Mouse (Mus musculus) megakaryocyte progenitor cell, adult 5-6 weeks (primary cell): ENCODE results near the gene Barhl2. TPM values are rescaled to one million over a fixed set of nuclear protein-coding genes. Genes with fewer than 3 reads are reported as not detected.

Source experiments
- ATAC-seq: replicated peaks from 2 replicates; pipeline ENCODE4 v1.8.0; 2016; ENCODE audit warnings: mild to moderate bottlenecking, moderate TSS enrichment, inconsistent platforms; ENCODE audit not compliant: poor library complexity
- total RNA-seq, 2 experiments: library from RNA; stranded (forward) in 1 of 2; stranded (reverse) in 1 of 2; fragments of 157-497, 149-512 nt in 1 of 2; fragments of 200-1000 nt in 1 of 2; gene quantifications; 2 replicates each; pipeline versions ENCODE4 v1.2.3 to v1.2.4; 2015 to 2017

The Barhl2 gene
- total RNA-seq (2015) (not detected in 2 replicates), total RNA-seq (2017) (not detected in 2 replicates)

DNA sequence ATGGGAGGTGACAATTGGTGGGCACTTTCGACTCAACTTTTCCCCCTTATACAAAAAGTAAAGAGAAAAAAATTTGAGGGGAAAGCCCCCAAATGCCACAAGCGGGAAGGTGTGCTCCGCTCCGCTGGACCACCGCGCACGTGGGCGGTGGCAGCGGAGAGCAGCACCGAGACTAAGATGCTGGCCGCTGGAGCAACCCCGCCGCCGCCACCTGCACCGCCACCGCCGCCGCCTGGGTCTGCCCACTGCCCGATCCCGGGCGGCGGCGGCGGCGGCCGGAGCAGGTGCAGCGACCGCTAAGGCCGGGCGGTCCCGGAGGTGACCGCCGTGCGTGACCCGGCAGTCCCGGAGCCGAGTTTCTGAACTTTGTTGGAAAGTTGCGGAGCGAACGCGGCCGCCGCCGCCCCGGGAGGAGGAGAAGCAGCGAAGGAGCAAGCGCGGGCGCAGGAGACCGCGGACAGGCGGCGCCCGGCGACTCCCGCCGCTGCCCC lies at the start of gene Barhl2:
Gene Barhl2, minus strand, starts transcription at position 181 of the 491 bp plus-strand sequence.
- ATAC-seq: no peak

- ATAC-seq: no peak
Observed at GRCm38 (mm10) chr5:106506061-106506460, 48.1 kb upstream of the Barhl2 start.

- ATAC-seq: no peak
Observed at GRCm38 (mm10) chr5:106502684-106503545, 44.9 kb upstream of the Barhl2 start.

- ATAC-seq: no peak
Observed at GRCm38 (mm10) chr5:106502271-106502670, 44.3 kb upstream of the Barhl2 start.

DNA sequence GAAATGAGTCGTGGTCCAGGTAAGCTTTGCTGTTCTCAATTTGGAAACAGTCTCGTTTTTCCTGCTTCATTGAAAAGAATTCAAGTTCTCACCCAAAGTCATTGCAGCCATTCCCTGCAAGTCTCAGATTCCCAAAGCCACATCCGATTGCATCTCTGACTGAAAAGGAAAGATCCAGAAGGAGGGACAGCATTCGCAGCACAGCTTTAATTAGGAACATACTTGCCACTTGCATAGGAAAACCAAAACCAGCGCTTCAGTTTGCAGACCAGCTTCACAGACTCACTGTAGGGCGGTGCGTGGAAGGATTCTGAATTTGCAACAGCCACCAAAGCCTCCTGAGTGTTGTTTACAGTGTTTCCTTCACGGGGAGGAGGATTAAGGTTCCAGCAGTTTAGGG lies 33.8 kb upstream of the Barhl2 start:
- no peak for ATAC-seq

DNA sequence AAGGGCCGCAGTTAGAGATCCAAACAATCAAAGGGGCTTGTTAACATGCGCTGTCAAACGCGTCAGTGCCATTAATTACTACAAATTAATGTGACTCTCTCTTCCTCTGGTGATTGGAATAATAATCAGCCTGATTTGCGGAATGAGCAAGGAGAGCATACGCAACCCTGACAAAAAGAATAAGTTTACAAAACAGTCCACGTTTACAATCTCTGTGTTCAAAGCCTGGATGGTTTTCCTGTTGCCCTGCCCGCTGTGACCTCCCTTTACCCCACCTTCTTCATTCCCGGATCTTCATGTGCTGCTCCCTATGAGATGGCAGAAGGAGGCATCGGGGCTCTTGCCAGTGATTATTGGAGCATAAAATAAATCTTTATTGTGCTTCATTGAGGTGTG lies 14.1 kb upstream of the Barhl2 start:
- no peak for ATAC-seq

DNA sequence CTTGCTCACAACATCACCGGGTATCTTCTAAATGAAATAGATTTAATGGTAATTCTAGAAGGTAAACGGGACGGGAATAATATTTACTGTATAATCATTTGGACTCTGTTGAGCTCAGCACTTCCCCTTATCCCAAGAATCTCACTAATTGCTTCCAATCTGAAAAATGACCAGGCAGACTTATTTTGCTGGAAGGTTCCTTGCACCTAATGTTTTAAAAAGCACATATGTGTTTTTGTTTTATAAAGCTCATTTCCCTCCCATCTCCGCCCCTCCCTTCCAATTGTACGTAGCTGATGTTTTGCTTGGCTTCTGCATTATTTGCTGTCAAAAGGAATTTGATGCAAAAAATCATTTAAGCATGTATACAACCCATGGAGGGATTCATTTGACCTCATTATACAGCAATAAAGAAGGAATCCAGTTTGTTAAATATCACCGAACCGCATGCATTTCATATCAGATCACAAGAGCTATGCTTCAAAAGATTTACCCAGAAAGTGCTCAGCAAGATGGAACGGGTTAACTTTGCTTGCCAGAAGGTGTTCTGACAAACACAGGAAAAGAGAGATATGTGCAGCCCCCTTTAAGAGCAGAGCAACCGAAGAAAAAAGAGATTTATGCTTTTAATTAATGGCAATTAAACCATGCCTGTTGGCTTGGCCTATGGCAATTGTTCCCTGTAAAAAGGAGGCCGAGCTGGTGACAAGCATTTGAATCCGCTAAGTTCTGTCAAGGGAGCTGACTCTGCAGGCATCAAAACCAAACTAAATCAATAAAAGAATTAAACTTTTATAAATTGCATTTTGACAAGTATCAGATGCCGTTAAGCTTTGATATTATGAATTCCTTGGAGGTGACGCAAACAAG lies 13.5 kb upstream of the Barhl2 start:
- no peak for ATAC-seq

GRCm38 (mm10) chr5:106465129-106465790 lies 7.3 kb upstream of the Barhl2 start:
- ATAC-seq: no peak

DNA sequence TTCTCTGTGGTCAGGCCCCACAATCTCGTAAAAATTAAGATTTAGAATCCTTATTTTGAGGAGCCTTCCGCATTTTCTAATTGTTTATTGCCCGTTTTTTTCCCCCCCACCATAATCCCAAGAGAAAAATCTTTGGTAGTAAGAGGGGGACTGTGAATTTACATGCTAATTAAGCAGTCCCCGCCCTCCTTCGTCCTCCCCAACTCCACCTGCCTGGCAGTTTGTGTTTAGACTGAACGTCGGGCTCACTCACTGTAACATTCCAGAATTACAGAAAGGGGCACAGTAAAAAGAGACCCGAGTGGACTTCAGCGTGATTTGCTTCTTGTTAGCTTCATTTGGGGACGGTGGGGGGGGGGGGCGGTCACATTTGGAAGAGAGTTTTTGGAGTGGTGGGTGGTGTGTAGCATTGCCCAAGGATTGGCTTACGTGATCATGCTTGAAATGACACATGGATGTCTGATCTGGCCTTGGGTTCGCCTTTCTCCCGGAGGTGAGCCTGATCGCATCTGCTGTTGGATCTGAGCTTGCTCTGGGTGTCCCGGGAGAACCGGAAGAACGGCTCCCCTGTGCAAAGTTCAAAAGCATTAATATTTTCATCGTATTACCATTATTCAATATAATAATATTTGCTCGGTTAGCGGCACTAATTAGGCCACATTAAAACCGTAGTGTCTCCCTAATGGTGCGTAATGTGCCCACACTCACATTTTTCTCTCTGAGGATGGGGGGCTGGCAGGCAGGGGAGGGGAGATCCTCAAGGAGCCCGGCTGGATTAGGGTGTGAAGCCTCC lies 6.6 kb upstream of the Barhl2 start:
- ATAC-seq: no peak

DNA sequence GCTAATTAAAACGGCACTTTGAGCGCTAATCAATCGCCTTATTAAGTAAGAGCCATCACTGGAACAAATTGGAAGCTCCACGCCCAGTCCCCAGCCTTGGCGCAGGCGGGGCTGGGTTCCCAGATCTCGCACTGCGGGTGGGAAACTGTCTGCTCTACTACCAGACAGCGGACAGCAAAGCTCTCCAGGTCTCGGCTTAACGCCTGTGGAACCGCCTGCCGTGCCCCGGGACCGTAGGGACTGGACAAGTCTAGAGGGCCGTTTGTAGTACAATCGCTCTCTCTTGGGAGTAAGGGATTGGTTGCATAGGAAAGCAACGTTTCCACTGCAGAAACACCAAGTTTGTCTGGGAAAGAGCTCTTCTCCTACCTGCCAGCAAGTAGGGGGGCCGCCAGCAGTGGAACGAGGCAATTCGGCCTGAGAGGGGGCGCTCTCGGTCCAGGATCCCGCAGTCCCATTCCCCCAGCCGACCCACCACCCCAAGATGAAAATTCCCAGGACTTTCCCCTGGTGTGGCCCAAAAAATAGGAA lies 5.8 kb upstream of the Barhl2 start:
- ATAC-seq: no peak

DNA sequence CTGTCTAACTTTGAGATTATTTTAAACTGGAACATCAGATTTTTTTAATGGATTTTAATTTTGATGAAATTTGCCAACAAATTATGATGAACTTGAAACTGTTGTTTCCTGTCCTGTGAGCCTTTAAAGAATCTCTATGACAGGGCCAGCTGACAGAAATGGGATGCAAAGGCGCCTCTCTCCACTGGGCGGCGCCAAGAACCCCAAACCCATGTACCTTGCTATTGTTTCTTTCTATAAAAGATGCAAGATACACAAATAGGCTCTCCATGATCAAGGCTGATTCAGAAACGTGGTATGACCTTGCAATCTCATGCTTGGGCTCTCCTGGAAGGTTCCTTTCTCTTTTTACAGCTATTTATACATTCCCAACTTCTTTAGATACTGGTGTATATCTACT lies 3.9 kb upstream of the Barhl2 start:
- ATAC-seq: peak; percentile 61

- ATAC-seq: no peak
Observed at GRCm38 (mm10) chr5:106461431-106461830, 3.5 kb upstream of the Barhl2 start.

DNA sequence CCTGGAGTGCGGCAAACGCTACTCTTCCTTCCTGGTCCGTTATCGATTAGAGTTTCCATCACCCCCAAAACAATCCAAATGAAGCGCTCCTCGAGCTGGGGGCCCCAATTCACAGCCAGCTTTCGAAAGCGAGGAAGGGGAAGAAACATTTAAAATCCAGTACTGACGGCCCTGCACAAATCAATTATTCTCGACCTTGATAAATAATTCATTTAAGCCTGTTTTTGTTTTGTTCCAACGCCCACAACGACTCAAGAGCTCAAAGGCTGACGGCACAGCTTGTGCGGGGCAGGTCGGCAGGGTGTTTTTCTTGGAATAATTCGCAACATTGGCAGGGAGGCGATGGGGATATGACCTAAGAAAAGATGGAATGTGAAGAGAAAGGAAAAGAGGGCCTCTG lies 2.6 kb upstream of the Barhl2 start:
- ATAC-seq: no peak

- ATAC-seq: no peak
Observed at GRCm38 (mm10) chr5:106460001-106460511, 2.1 kb upstream of the Barhl2 start.

- no peak for ATAC-seq
Observed at GRCm38 (mm10) chr5:106459120-106459641, 1.2 kb upstream of the Barhl2 start.

GRCm38 (mm10) chr5:106458477-106459119 lies 632 bp upstream of the Barhl2 start:
- ATAC-seq: no peak

- no peak for ATAC-seq
Observed at GRCm38 (mm10) chr5:106457111-106457925, 648 bp downstream of the Barhl2 start.

DNA sequence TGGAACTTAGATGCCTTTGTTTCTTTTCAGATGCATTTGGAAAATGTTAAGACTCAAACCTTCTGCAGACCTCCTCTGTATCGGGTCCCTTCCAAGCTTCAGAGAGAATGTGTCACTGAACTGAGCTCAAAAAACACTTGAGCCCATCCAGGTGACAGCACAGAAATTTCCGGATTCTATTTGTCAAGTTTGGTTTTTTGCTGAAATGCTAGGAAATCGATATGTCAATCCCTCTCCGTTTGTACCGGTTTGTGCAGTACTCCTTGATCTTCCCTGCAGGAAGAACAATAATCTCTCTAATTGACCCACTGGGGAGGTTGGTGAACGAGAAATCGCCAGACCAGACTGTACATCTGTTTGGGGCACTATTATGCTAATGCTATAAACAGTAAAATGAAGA lies 2.0 kb downstream of the Barhl2 start:
- no peak for ATAC-seq
